24 mouse cellular contexts compared by ENCODE assay signal in genomic region chr9:65563073-65563472, GRCm38 (mm10). TPM values are rescaled to one million over a fixed set of nuclear protein-coding genes. Genes with fewer than 3 reads are reported as not detected.
DNase-seq lines count a peak whose midpoint lies in the region; ATAC-seq and TF ChIP-seq lines count a peak whose summit lies in the region.
"Had no signal": no experiment of that assay in that cellular context is flagged by ENCODE, and none has a peak within 500 bp of the region (broad histone marks: within the 10 kb centered on the region; RNA-seq: fewer than 3 reads in every experiment).

No protein-coding gene starts in this region.

- H3K36me3 ChIP-seq in forebrain, embryonic 10.5 days (replicated peaks): peaks cover 67% of the 10 kb centered on the region
- H3K36me3 ChIP-seq in forebrain, embryonic 13.5 days (ENCODE audit: poor library complexity, severe bottlenecking): peaks cover 9% of the 10 kb centered on the region; the same call in 1 of the 2 replicates
- peaks cover 75% of the 10 kb centered on the region for H3K36me3 ChIP-seq in hindbrain, embryonic 10.5 days
- H3K36me3 ChIP-seq in hindbrain, embryonic 11.5 days (ENCODE audit: control insufficient read depth, insufficient read depth, low read length): no peaks in the 10 kb centered on the region; the same call in 1 of the 2 replicates
- peaks cover 100% of the 10 kb centered on the region for H3K36me3 ChIP-seq in liver, embryonic 13.5 days
- peaks cover 15% of the 10 kb centered on the region; the same call in 1 of the 2 replicates for H3K36me3 ChIP-seq in intestine, postnatal 0 days (ENCODE audit: control insufficient read depth, insufficient read depth)
- H3K36me3 ChIP-seq: forebrain, embryonic 15.5 days had no signal

- H3K9me3 ChIP-seq in forebrain, embryonic 10.5 days: no peaks in the 10 kb centered on the region
- H3K9me3 ChIP-seq in forebrain, embryonic 13.5 days (replicated peaks): no peaks in the 10 kb centered on the region; the same call in 1 of the 2 replicates
- no peaks in the 10 kb centered on the region for H3K9me3 ChIP-seq in hindbrain, embryonic 10.5 days
- no peaks in the 10 kb centered on the region for H3K9me3 ChIP-seq in hindbrain, embryonic 11.5 days (ENCODE audit: control insufficient read depth, low read length)
- H3K9me3 ChIP-seq in liver, embryonic 13.5 days (replicated peaks): no peaks in the 10 kb centered on the region
- no peaks in the 10 kb centered on the region for H3K9me3 ChIP-seq in intestine, postnatal 0 days (ENCODE audit: control insufficient read depth)
- H3K9me3 ChIP-seq: forebrain, embryonic 15.5 days; hindbrain, embryonic 13.5 days; limb, embryonic 15.5 days; lung, embryonic 15.5 days; midbrain, embryonic 13.5 days had no signal

- TF ChIP-seq CTCF in intestine, postnatal 0 days (IDR thresholded peaks at IDR 0.05; ENCODE audit: low read depth): no peak

- H3K4me1 ChIP-seq in forebrain, embryonic 10.5 days: peaks cover 20% of the 10 kb centered on the region
- H3K4me1 ChIP-seq in forebrain, embryonic 13.5 days: peaks cover 12% of the 10 kb centered on the region; the same call in 1 of the 2 replicates
- peaks cover 33% of the 10 kb centered on the region for H3K4me1 ChIP-seq in hindbrain, embryonic 10.5 days (replicated peaks)
- H3K4me1 ChIP-seq in hindbrain, embryonic 11.5 days (replicated peaks; ENCODE audit: control insufficient read depth, insufficient read depth, low read length): peaks cover 4% of the 10 kb centered on the region
- peaks cover 81% of the 10 kb centered on the region for H3K4me1 ChIP-seq in liver, embryonic 13.5 days (replicated peaks)
- peaks cover 8% of the 10 kb centered on the region for H3K4me1 ChIP-seq in intestine, postnatal 0 days (replicated peaks; ENCODE audit: control insufficient read depth, insufficient read depth, low read length)

- peak overlapping the region; percentile 83; the same call in 1 of the 2 replicates for H3K27ac ChIP-seq in forebrain, embryonic 10.5 days
- no peak overlapping the region for H3K27ac ChIP-seq in forebrain, embryonic 13.5 days
- peak overlapping the region; percentile 90 for H3K27ac ChIP-seq in hindbrain, embryonic 10.5 days
- no peak overlapping the region for H3K27ac ChIP-seq in hindbrain, embryonic 11.5 days (ENCODE audit: low read depth, low read length)
- peak overlapping the region; percentile 43 for H3K27ac ChIP-seq in liver, embryonic 13.5 days
- peak overlapping the region; percentile 9; the same call in 1 of the 2 replicates for H3K27ac ChIP-seq in intestine, postnatal 0 days (ENCODE audit: low read depth, low read length)
- H3K27ac ChIP-seq: forebrain, embryonic 15.5 days; hindbrain, embryonic 13.5 days; limb, embryonic 15.5 days; midbrain, embryonic 13.5 days had no signal

- no peak overlapping the region for H3K9ac ChIP-seq in forebrain, embryonic 13.5 days
- no peak overlapping the region for H3K9ac ChIP-seq in hindbrain, embryonic 11.5 days (ENCODE audit: low read depth, low read length)
- H3K9ac ChIP-seq in liver, embryonic 13.5 days: no peak overlapping the region
- no peak overlapping the region for H3K9ac ChIP-seq in intestine, postnatal 0 days (ENCODE audit: low read depth, low read length)
- H3K9ac ChIP-seq: forebrain, embryonic 15.5 days; hindbrain, embryonic 13.5 days; limb, embryonic 15.5 days; lung, embryonic 15.5 days; midbrain, embryonic 13.5 days had no signal

- H3K4me3 ChIP-seq in forebrain, embryonic 10.5 days: no peak overlapping the region
- H3K4me3 ChIP-seq in forebrain, embryonic 13.5 days: no peak overlapping the region
- H3K4me3 ChIP-seq in hindbrain, embryonic 10.5 days: no peak overlapping the region
- no peak overlapping the region for H3K4me3 ChIP-seq in hindbrain, embryonic 11.5 days (ENCODE audit: low read depth, low read length)
- H3K4me3 ChIP-seq in liver, embryonic 13.5 days (replicated peaks): no peak overlapping the region
- no peak overlapping the region for H3K4me3 ChIP-seq in intestine, postnatal 0 days (ENCODE audit: low read depth, low read length)
- H3K4me3 ChIP-seq: forebrain, embryonic 15.5 days; hindbrain, embryonic 13.5 days; limb, embryonic 15.5 days; lung, embryonic 15.5 days; midbrain, embryonic 13.5 days had no signal

- H3K4me2 ChIP-seq in forebrain, embryonic 13.5 days: no peak overlapping the region
- no peak overlapping the region for H3K4me2 ChIP-seq in hindbrain, embryonic 11.5 days (replicated peaks; ENCODE audit: low read depth, low read length)
- no peak overlapping the region for H3K4me2 ChIP-seq in liver, embryonic 13.5 days
- H3K4me2 ChIP-seq in intestine, postnatal 0 days (replicated peaks; ENCODE audit: low read depth): no peak overlapping the region
- H3K4me2 ChIP-seq: forebrain, embryonic 15.5 days; hindbrain, embryonic 13.5 days; limb, embryonic 15.5 days; lung, embryonic 15.5 days; midbrain, embryonic 13.5 days had no signal

- no peaks in the 10 kb centered on the region for H3K27me3 ChIP-seq in forebrain, embryonic 10.5 days (ENCODE audit: poor library complexity, severe bottlenecking)
- H3K27me3 ChIP-seq in forebrain, embryonic 13.5 days: no peaks in the 10 kb centered on the region
- no peaks in the 10 kb centered on the region for H3K27me3 ChIP-seq in hindbrain, embryonic 10.5 days (ENCODE audit: insufficient read depth, poor library complexity, severe bottlenecking)
- H3K27me3 ChIP-seq in hindbrain, embryonic 11.5 days (ENCODE audit: control insufficient read depth, insufficient read depth, low read length): no peaks in the 10 kb centered on the region
- no peaks in the 10 kb centered on the region for H3K27me3 ChIP-seq in liver, embryonic 13.5 days
- no peaks in the 10 kb centered on the region for H3K27me3 ChIP-seq in intestine, postnatal 0 days (replicated peaks; ENCODE audit: control insufficient read depth, insufficient read depth, low read length)
- H3K27me3 ChIP-seq: forebrain, embryonic 15.5 days; hindbrain, embryonic 13.5 days; limb, embryonic 15.5 days; lung, embryonic 15.5 days; midbrain, embryonic 13.5 days had no signal

- ATAC-seq in forebrain, embryonic 13.5 days: no peak
- ATAC-seq in hindbrain, embryonic 11.5 days (ENCODE audit: low FRiP score): no peak
- ATAC-seq in liver, embryonic 13.5 days (ENCODE audit: low read depth): no peak
- peak; percentile 37 for ATAC-seq in intestine, postnatal 0 days
- ATAC-seq: forebrain, embryonic 15.5 days; midbrain, embryonic 13.5 days had no signal

- DNase-seq in forebrain, embryonic 10.5 days (ENCODE audit: extremely low spot score, low spot score): no peak
- DNase-seq in hindbrain, embryonic 10.5 days (ENCODE audit: low spot score): no peak
- no peak for DNase-seq in hindbrain, embryonic 11.5 days (ENCODE audit: low spot score)
- DNase-seq in liver, embryonic 13.5 days: no peak
- DNase-seq in liver (no peak), MN1 (ENCODE audit: low spot score) (no peak)
- DNase-seq: adrenal gland, postnatal 14 days; cerebellum, adult 8-10 months; cerebellum, postnatal 36 days; embryo, embryonic 11 days; gastrocnemius, postnatal 10 days; kidney, adult 9 months; right cerebral cortex, postnatal 25 days; thymus, postnatal 14 days had no signal

- 93% methylated on average over 5 of the region's 5 CpGs for WGBS in forebrain, embryonic 10.5 days
- WGBS in forebrain, embryonic 13.5 days: 92% methylated on average over 5 of the region's 5 CpGs
- WGBS in hindbrain, embryonic 10.5 days: 92% methylated on average over 5 of the region's 5 CpGs
- 87% methylated on average over 5 of the region's 5 CpGs for WGBS in hindbrain, embryonic 11.5 days
- WGBS in liver, embryonic 13.5 days (ENCODE audit: insufficient replicate concordance): 89% methylated on average over 5 of the region's 5 CpGs
- WGBS in intestine, postnatal 0 days: 54% methylated on average over 5 of the region's 5 CpGs

RNA-seq across cellular contexts. Expression of gene Plekho2, which starts 16.8 kb away (rescaled TPM):
- polyA plus RNA-seq in forebrain, embryonic 10.5 days (2016; fragmentation: Nextera tagmentation; extraction: Ambion mirVana): 11.1 and 11.9 TPM in 2 replicates
- 4.9 and 5.5 TPM in 2 replicates for polyA plus RNA-seq in forebrain, embryonic 13.5 days (2015; fragmentation: Nextera tagmentation; extraction: Ambion mirVana)
- polyA plus RNA-seq in hindbrain, embryonic 10.5 days (2016; fragmentation: Nextera tagmentation; extraction: Ambion mirVana): 14.5 and 15.2 TPM in 2 replicates
- 10.2 and 10.7 TPM in 2 replicates for polyA plus RNA-seq in hindbrain, embryonic 11.5 days (2014; fragmentation: Nextera tagmentation; extraction: Ambion mirVana)
- 24.2 and 31.6 TPM in 2 replicates for polyA plus RNA-seq in liver, embryonic 13.5 days (2015; fragmentation: Nextera tagmentation; extraction: Ambion mirVana)
- 6.6 and 6.7 TPM in 2 replicates for polyA plus RNA-seq in intestine, postnatal 0 days (2015; fragmentation: Nextera tagmentation; extraction: Ambion mirVana)

RNA-seq across cellular contexts. Expression of gene Pif1, which starts 23.9 kb away (rescaled TPM):
- polyA plus RNA-seq in forebrain, embryonic 10.5 days (2016; fragmentation: Nextera tagmentation; extraction: Ambion mirVana): 30.9 and 31.9 TPM in 2 replicates
- polyA plus RNA-seq in forebrain, embryonic 13.5 days (2015; fragmentation: Nextera tagmentation; extraction: Ambion mirVana): 21.2 and 21.5 TPM in 2 replicates
- polyA plus RNA-seq in hindbrain, embryonic 10.5 days (2016; fragmentation: Nextera tagmentation; extraction: Ambion mirVana): 24.2 and 27.2 TPM in 2 replicates
- polyA plus RNA-seq in hindbrain, embryonic 11.5 days (2014; fragmentation: Nextera tagmentation; extraction: Ambion mirVana): 9.9 and 12.5 TPM in 2 replicates
- 11.0 and 13.8 TPM in 2 replicates for polyA plus RNA-seq in liver, embryonic 13.5 days (2015; fragmentation: Nextera tagmentation; extraction: Ambion mirVana)
- polyA plus RNA-seq in intestine, postnatal 0 days (2015; fragmentation: Nextera tagmentation; extraction: Ambion mirVana): 1.2 and 1.8 TPM in 2 replicates

RNA-seq across cellular contexts. Expression of gene Ankdd1a, which starts 43.1 kb away (rescaled TPM):
- not detected in 2 replicates for polyA plus RNA-seq in forebrain, embryonic 10.5 days (2016; fragmentation: Nextera tagmentation; extraction: Ambion mirVana)
- 0.14 TPM in 1 of 2 replicates, not detected in the other for polyA plus RNA-seq in forebrain, embryonic 13.5 days (2015; fragmentation: Nextera tagmentation; extraction: Ambion mirVana)
- polyA plus RNA-seq in hindbrain, embryonic 10.5 days (2016; fragmentation: Nextera tagmentation; extraction: Ambion mirVana): 0.11 TPM in 1 of 2 replicates, not detected in the other
- polyA plus RNA-seq in hindbrain, embryonic 11.5 days (2014; fragmentation: Nextera tagmentation; extraction: Ambion mirVana): 0.20 and 0.71 TPM in 2 replicates
- not detected in 2 replicates for polyA plus RNA-seq in liver, embryonic 13.5 days (2015; fragmentation: Nextera tagmentation; extraction: Ambion mirVana)
- not detected in 2 replicates for polyA plus RNA-seq in intestine, postnatal 0 days (2015; fragmentation: Nextera tagmentation; extraction: Ambion mirVana)
- polyA plus RNA-seq: embryonic facial prominence, embryonic 14.5 days; heart, embryonic 16.5 days; lung, embryonic 15.5 days; testis, adult 2 months had no signal

Comparison
In these comparisons a context has a peak if more than half of its experiments do, and no peak if none do; other contexts are left out.
1. H3K27ac ChIP-seq: peak in forebrain, embryonic 10.5 days (single experiment), hindbrain, embryonic 10.5 days (single experiment), liver, embryonic 13.5 days (single experiment) and intestine, postnatal 0 days (single experiment); none in forebrain, embryonic 13.5 days (single experiment) and hindbrain, embryonic 11.5 days (single experiment).